Mouse (Mus musculus) CD4-positive, CD25-positive, alpha-beta regulatory T cell, adult 2 months (primary cell): ENCODE data around the gene Zfp13.
"Not testable (repeated sequence)": the region's sequence is repeated elsewhere in the genome, so short reads cannot be mapped to it uniquely, and the experiment has no call there.

Experiments used
- DNase-seq: peaks from one replicate; pipeline ENCODE4 v3.0.0-alpha.2; 2012; ENCODE audit warnings: low read depth, low spot score

The Zfp13 gene

DNA sequence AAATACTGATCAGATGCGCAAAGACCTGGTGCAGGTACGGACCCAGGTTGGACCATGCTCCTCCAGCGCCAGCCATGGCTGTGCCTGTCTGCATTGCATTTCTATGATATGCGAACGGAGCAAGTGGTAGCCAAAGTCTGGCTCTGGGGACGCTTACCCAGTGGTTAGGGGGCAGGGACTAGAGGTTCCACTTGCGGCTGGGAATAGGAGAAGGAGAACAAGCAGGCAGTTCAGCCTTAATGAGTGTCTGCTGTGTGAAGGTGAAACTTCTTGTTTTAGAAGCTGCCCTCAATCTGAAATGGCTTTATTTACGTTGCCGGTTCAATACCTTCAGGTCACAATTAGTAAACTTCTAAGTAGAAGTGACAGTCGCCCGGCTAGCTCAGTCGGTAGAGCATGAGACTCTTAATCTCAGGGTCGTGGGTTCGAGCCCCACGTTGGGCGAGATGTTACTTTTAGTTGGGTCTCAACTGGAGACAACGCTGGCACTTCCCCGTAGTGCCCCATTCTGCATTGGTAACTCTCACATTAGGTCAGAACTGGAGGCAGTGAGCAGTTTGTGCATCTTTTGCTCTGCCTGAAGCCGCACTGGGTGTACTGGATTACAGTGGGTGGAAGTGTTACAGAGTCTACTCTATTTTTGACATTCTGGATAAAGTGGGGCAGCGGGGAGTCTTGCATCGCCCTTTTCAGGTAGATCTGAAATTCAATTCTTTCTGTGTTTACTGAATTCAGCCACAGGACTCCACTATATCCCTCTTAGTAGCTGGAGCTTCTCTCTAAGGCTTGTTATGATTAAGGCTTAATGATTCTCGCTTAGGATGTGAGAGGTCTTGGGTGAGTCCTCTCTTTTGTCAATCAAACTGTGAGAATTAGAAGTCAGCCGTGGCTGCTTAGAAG, 65.4 kb downstream of the Zfp13 start:
- DNase-seq = not testable (repeated sequence)

DNA sequence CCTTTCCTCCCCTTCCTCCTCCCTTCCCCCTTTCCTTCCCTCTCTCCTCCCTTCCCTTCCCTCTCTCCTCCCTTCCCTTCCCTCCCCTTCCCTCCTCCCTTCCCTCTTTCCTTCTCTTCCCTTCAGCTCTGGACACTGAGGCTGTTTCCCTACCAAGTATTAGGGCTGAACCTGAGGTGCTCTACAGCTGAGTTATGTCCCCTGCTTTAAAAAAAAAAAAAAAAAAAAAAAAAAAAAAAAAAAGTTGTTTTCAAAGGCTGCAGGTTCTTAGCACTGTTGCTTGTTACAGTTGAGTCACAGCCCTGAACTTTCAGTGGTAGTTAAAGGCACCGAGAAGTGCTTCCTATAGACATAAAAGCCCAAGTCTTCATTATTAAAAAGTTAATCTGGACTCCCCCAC, 67.9 kb downstream of the Zfp13 start:
- DNase-seq = not testable (repeated sequence)
